Mouse (Mus musculus): ENCODE measurements around the gene Gm7970.
"Not testable (repeated sequence)": the region's sequence is repeated elsewhere in the genome, so short reads cannot be mapped to it uniquely, and the experiment has no call there.

DNA sequence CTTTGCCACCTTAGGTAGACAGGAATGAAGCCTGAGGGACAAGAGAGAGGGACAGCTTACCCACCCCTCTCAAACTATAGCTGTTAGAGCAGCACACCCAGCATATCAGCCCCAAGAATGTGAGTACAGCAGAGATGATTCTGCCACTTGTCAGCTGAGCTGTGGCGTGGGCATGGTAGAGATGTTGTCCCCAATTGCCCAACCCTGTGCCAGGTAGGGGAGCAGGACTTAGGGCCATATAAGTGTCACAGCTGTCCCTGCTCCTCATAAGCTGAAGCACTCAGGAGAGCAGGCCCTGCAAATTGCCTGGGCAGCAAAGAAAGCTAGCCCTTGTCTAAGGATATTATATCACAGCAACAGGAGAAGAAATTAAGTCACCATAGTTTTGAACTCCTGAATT lies 30.7 kb downstream of the Gm7970 start:
- not testable (repeated sequence) for TF ChIP-seq CTCF (IDR thresholded peaks at IDR 0.05; ENCODE audit: borderline replicate concordance, control insufficient read depth, extremely low read depth, insufficient read depth, low read length, poor library complexity); POLR2A (IDR thresholded peaks at IDR 0.05; ENCODE audit: control insufficient read depth, extremely low read depth, insufficient read depth, low read length, poor library complexity)

Measured in thymus, adult 2 months (tissue).